Mouse (Mus musculus) cortical plate, adult 2 months (tissue): ENCODE results near the gene Tmem18. TPM values are rescaled to one million over a fixed set of nuclear protein-coding genes. Genes with fewer than 3 reads are reported as not detected.

Experiments used
- H3K27ac ChIP-seq: fragments of 200-500 bp; 2 replicates; pipeline ENCODE4 v1.5.1; 2012; ENCODE audit warnings: low read length, control low read depth, inconsistent platforms; ENCODE audit not compliant: insufficient read depth
- H3K4me1 ChIP-seq: fragments of 200-500 bp; 2 replicates; pipeline ENCODE4 v1.6.1; 2011; ENCODE audit warnings: low read length; ENCODE audit not compliant: control insufficient read depth, insufficient read depth
- H3K4me3 ChIP-seq: fragments of 200-500 bp; 2 replicates; pipeline ENCODE4 v1.5.1; 2011; ENCODE audit warnings: mild to moderate bottlenecking, low read length, control low read depth; ENCODE audit not compliant: insufficient read depth
- CTCF ChIP-seq: fragments of 200-500 bp; IDR thresholded peaks from 2 replicates; pipeline ENCODE4 v1.5.1; 2011; ENCODE audit warnings: mild to moderate bottlenecking, control low read depth, low read length; ENCODE audit not compliant: insufficient read depth; ENCODE audit errors: extremely low read depth
- POLR2A ChIP-seq: fragments of 200-500 bp; IDR thresholded peaks from 2 replicates; pipeline ENCODE4 v1.6.1; 2011; ENCODE audit warnings: mild to moderate bottlenecking, low read length, control low read depth; ENCODE audit not compliant: insufficient read depth; ENCODE audit errors: extremely low read depth
- polyA plus RNA-seq: library from polyadenylated mRNA; depleted of rRNA; stranded (reverse); fragments of >200 nt; gene quantifications from 2 replicates; pipeline ENCODE4 v1.2.3, GENCODE M21; 2012; rRNA removed

The Tmem18 gene
- polyA plus RNA-seq, 1 experiment: 36.3 TPM

GRCm38 (mm10) chr12:30634534-30634933 lies 50.3 kb downstream of the Tmem18 start:
- no peak overlapping the region for H3K27ac ChIP-seq
- TF ChIP-seq POLR2A (no peak), CTCF (no peak)
- H3K4me3 ChIP-seq: no peak overlapping the region
- no peaks in the 10 kb centered on the region for H3K4me1 ChIP-seq

Other genes starting within 250 kb of the Tmem18 start
- gene Sntg2, start 211.1 kb upstream of the Tmem18 start, polyA plus RNA-seq: 2.4 and 2.6 TPM in 2 replicates